Mouse (Mus musculus) heart, postnatal 25 days (tissue): ENCODE results near the gene Bcl9l. TPM values are rescaled to one million over a fixed set of nuclear protein-coding genes. Genes with fewer than 3 reads are reported as not detected.
A peak's percentile ranks its signal among the peaks of the same experiment; 100 is the strongest.

ENCODE experiments used
- DNase-seq: peaks from one replicate; pipeline ENCODE4 v3.0.0; 2022; ENCODE audit warnings: low spot score
- intact Hi-C: fragments of 180-260 bp; cut with DNase I; formaldehyde crosslinking; loops from one replicate; pipeline ENCODE4 v1.15.1; 2025
- total RNA-seq, 2 experiments: library from RNA; stranded (reverse); gene quantifications; 2 replicates each; pipeline ENCODE4 v1.2.3; 2021

The Bcl9l gene
- total RNA-seq, 2 experiments from 2014 or later, result 44.9 to 57.6 TPM

GRCm38 (mm10) chr9:44479628-44480428 lies 2.8 kb upstream of the Bcl9l start:
- DNase-seq, result peak; percentile 85
- intact Hi-C loops, result loop anchor here (1.0 to 5.0 kb wide), 2 partner anchors 19 to 32 kb away; no protein-coding TSS in a partner anchor

DNA sequence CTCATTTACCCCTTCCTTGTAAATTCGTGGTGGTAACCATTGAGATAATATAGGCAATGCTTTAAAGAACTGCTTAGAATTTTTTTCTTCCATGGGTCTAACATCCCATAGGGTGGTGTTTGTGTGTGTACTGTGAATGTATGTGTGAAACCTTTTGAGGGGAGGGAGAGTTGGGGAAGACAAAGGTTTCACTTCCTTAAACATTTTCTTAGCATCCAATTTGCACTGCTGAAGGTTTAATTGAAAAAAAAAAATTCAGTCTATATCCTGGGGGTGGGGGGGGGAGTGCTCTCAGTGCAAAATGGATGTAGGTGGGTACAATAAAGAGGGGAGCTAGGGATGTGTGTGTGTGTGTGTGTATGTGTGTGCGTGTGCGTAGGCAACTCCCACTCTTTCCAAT lies 513 bp upstream of the Bcl9l start:
- intact Hi-C loops, result no loop called here
- no peak for DNase-seq

DNA sequence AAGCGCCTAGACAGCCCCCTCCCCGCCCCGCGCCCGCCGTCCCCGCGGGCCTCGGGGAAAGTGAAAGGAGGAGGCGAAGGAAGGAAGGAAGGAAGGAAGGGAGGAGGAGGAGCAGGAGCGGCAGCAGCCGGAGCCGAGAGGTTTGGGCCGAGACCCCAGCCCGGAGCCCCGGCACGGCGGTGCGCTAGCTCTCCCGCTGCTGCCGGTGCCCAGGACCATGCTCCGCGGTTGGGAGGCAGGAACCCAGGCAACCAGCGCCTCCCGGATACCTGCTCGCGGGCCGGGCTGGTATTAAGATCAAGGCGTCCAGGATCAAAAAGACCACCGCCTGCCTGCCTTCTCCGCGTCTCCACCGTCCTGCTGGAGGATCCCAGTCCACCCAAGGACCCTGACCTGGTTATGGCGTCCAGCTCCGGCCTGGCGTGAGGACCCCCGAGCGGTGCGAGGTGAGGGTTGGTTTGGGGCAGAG lies 450 bp downstream of the Bcl9l start:
- DNase-seq, result no peak
- intact Hi-C loops, result no loop called here

- intact Hi-C loops, result no loop called here
Observed at GRCm38 (mm10) chr9:44483510-44484044, 952 bp downstream of the Bcl9l start.

GRCm38 (mm10) chr9:44484311-44485104 lies 1.9 kb downstream of the Bcl9l start:
- DNase-seq, result no peak
- intact Hi-C loops, result no loop called here

More at GRCm38 (mm10) chr9:44483510-44484044, 952 bp downstream of the Bcl9l start:
- DNase-seq, result peak; percentile 57

GRCm38 (mm10) chr9:44485105-44485515 lies 2.5 kb downstream of the Bcl9l start:
- no peak for DNase-seq
- intact Hi-C loops, result no loop called here

DNA sequence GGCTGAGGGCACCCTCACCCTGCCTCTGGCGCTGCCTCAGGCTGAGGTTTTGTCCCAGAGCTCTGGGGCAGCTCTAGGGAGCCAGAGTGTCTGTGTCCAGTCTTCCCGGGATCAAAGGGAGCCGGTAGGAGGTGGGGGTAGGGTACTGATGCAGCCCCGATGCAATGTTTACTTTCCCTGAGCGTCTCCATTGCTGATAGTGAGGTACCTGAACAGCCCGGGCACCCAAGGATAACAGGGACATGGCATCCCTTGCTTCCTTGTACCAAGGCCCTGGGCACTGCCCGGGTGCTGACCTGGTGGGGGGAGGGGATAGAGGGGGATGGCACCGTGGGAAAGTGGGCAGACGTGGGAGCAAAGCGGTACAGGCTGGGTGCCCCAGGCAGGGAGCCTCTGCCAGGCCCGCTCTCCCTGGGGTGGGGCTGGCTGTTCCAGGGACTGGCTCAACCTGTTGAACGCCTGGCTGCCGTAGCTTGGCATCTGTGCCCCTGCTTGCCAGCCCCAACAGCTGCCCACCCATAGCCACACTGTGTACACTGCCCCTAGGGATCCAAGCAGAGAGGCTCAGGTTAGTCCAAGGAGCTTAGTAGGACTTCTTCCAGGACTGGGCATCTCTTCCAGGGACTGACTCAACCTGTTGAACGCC lies 3.0 kb downstream of the Bcl9l start:
- no peak for DNase-seq
- intact Hi-C loops, result no loop called here

- DNase-seq, result no peak
- intact Hi-C loops, result no loop called here
Observed at GRCm38 (mm10) chr9:44486335-44486734, 3.7 kb downstream of the Bcl9l start.

DNA sequence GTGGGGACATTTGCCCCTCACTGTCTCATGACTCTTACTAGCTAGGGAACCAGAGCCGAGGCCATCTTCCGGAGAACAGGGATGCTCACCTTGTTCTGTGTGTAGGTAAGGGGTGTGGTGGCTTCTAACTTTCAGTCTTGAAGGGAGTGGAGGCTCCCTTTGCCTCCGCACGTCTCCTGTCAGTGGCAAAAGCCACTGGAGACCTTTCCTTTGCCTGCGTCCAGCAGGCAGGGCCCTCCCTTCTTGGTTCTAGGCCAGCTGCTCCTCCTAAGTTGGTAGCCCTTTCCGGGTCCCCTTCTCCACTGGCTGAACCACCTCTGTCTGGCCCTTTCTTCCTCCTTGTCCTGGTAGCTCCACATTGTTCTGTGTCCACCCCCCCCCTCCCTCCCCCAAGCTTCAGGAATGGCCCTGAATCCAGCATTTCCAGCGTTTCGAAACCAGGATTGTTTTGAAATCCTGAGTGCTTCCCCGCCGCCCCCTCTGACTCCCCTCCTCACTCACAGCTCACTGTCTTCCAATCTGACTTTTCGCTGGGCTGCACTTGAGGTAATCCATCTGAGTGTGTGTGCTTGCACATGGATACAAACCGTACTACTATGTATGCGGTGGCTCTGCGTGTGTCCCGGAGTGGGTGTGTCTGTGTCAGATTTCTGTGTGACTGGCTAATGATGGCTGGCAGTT lies 4.3 kb downstream of the Bcl9l start:
- intact Hi-C loops, result no loop called here
- no peak for DNase-seq

GRCm38 (mm10) chr9:44487441-44487840 lies 4.8 kb downstream of the Bcl9l start:
- peak; percentile 87 for DNase-seq
- intact Hi-C loops, result no loop called here

GRCm38 (mm10) chr9:44488416-44488815 lies 5.8 kb downstream of the Bcl9l start:
- intact Hi-C loops, result no loop called here
- DNase-seq, result no peak

- DNase-seq, result peak; percentile 62
- intact Hi-C loops, result no loop called here
Observed at GRCm38 (mm10) chr9:44488855-44489381, 6.3 kb downstream of the Bcl9l start.

- DNase-seq, result no peak
- intact Hi-C loops, result no loop called here
Observed at GRCm38 (mm10) chr9:44489651-44490085, 7.0 kb downstream of the Bcl9l start.

DNA sequence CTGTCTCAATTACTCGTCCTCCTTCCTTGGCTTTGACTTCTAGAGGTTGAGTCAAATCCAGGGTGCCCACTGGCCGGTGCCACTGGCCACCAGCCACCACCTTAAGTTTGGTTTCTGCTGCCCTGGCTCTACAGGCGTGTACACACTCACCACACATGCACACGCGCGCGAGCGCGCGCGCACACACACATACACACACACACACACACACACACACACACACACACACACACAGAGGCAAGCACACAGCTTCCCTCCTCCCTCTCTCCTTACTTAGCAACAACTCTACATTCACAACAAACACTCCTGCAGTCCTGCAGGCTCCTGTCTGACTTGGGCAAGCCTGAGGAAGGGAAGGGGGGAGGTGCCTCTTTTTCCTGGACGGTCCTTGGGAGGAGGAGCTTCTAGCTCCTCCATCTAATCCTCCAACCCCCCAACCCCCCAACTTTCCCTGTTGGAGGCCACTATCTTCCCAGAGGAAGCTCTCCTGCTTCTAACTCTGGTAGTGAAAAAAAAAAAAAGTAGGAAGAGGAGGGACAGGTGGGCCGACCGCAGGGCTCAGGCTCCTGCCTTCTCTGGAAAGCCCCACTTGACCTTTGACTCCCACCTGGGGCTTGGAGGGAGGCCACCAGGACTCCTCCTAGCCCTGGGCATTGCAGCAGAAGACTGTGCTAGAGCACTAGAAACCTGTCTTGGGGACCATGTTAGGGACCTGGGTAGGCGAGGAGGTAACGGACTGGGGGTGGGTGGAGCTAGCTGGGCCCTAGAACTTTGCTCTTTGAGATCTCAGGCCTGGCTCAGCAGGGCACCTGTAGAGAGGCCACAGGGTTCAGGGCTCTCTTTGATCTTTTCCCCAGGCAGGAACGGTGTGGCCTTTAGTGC lies 7.7 kb downstream of the Bcl9l start:
- intact Hi-C loops, result no loop called here

DNA sequence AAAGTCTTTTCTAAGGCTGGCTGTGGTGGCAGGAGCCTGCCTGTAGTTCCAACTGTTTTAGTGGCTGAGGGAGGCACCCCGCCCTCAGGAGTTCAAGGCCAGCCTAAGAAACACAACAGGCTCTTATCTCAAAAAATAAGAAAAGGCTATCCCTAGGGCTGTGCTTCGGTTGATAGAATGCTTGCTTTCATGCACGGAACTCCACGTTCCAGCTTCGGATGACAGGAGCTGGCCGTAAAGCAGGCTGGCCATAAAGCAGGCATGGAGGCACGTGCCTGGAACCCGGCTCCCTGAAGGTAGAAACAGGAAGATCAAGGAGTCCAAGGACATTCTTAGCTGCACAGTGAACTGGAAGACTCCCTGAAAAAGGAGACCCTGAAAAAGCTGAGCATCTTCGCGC lies 8.7 kb downstream of the Bcl9l start:
- intact Hi-C loops, result no loop called here
- no peak for DNase-seq

More for the DNA sequence above, 7.7 kb downstream of the Bcl9l start:
- no peak for DNase-seq

- no peak for DNase-seq
- intact Hi-C loops, result no loop called here
Observed at GRCm38 (mm10) chr9:44492631-44493461, 10.2 kb downstream of the Bcl9l start.

- no peak for DNase-seq
- intact Hi-C loops, result no loop called here
Observed at GRCm38 (mm10) chr9:44494261-44494862, 11.7 kb downstream of the Bcl9l start.
